Mouse (Mus musculus) neural tube, embryonic 13.5 days (tissue): ENCODE data around the gene Sptbn2. TPM values are rescaled to one million over a fixed set of nuclear protein-coding genes. Genes with fewer than 3 reads are reported as not detected.
"Not testable (repeated sequence)": the region's sequence is repeated elsewhere in the genome, so short reads cannot be mapped to it uniquely, and the experiment has no call there.

ENCODE experiments used
- ATAC-seq: fragments of 200-750 bp; cut with Nextera tagmentation; 2 replicates; pipeline ENCODE4 v1.8.0; 2017; ENCODE audit warnings: low read depth, mild to moderate bottlenecking, moderate TSS enrichment, moderate library complexity
- H3K27ac ChIP-seq: fragments of 300-500 bp; sonication (generic); replicated peaks from 2 replicates; pipeline ENCODE4 v1.5.1; 2015; ENCODE audit warnings: moderate library complexity, mild to moderate bottlenecking, inconsistent platforms
- H3K27me3 ChIP-seq: fragments of 300-500 bp; sonication (generic); 2 replicates; pipeline ENCODE4 v1.6.1; 2015; ENCODE audit warnings: mild to moderate bottlenecking, inconsistent platforms
- H3K36me3 ChIP-seq: fragments of 300-500 bp; sonication (generic); 2 replicates; pipeline ENCODE4 v1.6.1; 2015; ENCODE audit warnings: mild to moderate bottlenecking, inconsistent platforms
- H3K4me1 ChIP-seq: fragments of 300-500 bp; sonication (generic); replicated peaks from 2 replicates; pipeline ENCODE4 v1.6.1; 2015; ENCODE audit warnings: inconsistent platforms
- H3K4me2 ChIP-seq: fragments of 300-500 bp; sonication (generic); 2 replicates; pipeline ENCODE4 v1.6.1; 2015; ENCODE audit warnings: inconsistent platforms, mild to moderate bottlenecking, moderate library complexity
- H3K4me3 ChIP-seq: fragments of 300-500 bp; sonication (generic); 2 replicates; pipeline ENCODE4 v1.5.1; 2015; ENCODE audit warnings: mild to moderate bottlenecking, inconsistent platforms
- H3K9ac ChIP-seq: fragments of 300-500 bp; sonication (generic); 2 replicates; pipeline ENCODE4 v1.6.1; 2015; ENCODE audit warnings: moderate library complexity, mild to moderate bottlenecking, inconsistent platforms
- H3K9me3 ChIP-seq: fragments of 300-500 bp; sonication (generic); 2 replicates; pipeline ENCODE4 v1.6.1; 2016; ENCODE audit warnings: inconsistent platforms
- WGBS: fragments of 180-500 bp; shearing (Covaris S2); methylation state at CpG from one replicate; pipeline ENCODE4 v1.1.7; 2015; 5-methylcytosine and 5-hydroxymethylcytosine counted together
- polyA plus RNA-seq: library from polyadenylated mRNA; unstranded; fragments of >200 nt; fragmentation: Nextera tagmentation; extraction: Ambion mirVana; gene quantifications from 2 replicates; pipeline ENCODE4 v1.2.1, GENCODE M21; 2015

The Sptbn2 gene
- polyA plus RNA-seq, 1 experiment from 2014 or later: 30.4 TPM

DNA sequence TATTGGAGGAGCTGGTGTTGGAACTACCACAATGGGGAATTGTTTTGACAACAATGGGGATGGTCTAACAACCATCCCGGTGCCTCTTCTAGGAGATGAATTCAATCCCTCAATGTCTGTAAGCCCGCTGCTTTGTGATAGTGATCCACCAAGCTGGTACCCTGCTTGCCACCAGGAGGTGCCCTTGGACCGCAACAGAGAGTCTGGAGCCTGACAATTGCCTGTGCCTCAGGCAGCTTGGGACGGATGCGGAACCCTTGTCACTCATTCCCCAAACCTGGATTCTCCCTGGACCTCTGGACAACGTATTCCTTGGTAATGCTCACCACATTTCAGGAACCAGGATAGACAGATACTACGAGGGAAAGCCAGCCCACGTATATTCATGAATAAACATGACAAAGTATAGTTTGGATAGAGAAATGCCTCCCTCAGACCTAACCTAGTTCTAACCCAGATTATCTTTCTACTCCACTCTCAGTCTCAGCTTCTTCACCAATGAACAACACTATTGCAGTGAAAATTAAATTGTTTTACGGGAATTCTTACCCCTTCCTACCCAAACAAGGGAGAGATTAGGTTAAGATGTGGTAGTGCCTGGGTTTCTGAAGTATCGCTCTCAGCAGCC is 44.7 kb downstream of the Sptbn2 start:
- Histone ChIP-seq H3K9me3 (no peaks in the 10 kb centered on the region), H3K27ac (peak overlapping the region; percentile 98), H3K4me3 (peak overlapping the region; percentile 56), H3K27me3 (no peaks in the 10 kb centered on the region), H3K4me2 (peak overlapping the region; percentile 98), H3K4me1 (peaks cover 32% of the 10 kb centered on the region), H3K9ac (peak overlapping the region; percentile 87), H3K36me3 (peaks cover 33% of the 10 kb centered on the region)
- WGBS: under 1% methylated on average over 10 of the region's 10 CpGs
- peak; percentile 86 for ATAC-seq

DNA sequence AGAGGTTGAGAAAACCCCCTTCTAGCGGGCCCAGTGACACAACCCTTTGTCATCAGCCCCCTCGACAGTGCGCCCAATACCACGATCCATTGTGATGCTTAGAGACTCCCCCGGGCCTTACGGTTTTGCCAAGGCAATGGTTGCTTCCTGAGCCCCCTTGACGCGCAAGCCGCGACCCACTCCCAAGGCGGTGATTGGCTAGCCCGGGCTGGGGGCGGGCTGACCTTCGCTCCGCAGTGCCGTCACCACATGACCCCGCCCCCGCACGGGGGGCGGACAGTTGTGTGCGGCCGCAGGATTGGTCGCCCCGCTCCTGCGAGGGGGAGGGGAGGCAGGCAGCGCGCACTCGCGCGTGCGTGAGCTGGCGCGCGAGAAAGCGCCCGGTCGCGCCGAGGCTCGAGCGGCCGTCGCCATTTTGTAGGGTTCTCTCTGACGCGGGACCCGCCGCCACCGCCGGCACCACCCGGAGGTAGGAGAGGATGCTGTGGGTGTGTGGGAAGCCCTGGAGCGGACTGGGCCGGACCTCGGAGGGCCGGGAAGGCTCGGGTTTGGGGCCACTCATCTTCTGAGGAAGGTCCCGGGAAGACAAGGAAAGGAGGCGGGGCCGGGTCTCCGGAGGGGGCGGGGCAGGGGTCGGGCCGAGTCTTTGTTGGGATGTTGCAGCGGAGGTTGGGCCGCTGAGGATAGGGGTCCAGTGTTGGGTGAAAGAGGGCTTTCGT is 45.4 kb downstream of the Sptbn2 start, which contains the start of gene Rbm4b:
Gene Rbm4b (plus strand): TSS at position 305 of the 719 bp plus-strand sequence.
- Histone ChIP-seq H3K27me3 (no peaks in the 10 kb centered on the region), H3K4me1 (peaks cover 38% of the 10 kb centered on the region), H3K9me3 (no peaks in the 10 kb centered on the region), H3K4me2 (peak within 1 kb of the TSS; percentile 98), H3K36me3 (peaks cover 33% of the 10 kb centered on the region), H3K27ac (peak within 1 kb of the TSS; percentile 98), H3K4me3 (peak within 1 kb of the TSS; percentile 56), H3K9ac (peak within 1 kb of the TSS; percentile 87)
- ATAC-seq: peak; percentile 95
- WGBS: under 1% methylated on average over 65 of the region's 65 CpGs

DNA sequence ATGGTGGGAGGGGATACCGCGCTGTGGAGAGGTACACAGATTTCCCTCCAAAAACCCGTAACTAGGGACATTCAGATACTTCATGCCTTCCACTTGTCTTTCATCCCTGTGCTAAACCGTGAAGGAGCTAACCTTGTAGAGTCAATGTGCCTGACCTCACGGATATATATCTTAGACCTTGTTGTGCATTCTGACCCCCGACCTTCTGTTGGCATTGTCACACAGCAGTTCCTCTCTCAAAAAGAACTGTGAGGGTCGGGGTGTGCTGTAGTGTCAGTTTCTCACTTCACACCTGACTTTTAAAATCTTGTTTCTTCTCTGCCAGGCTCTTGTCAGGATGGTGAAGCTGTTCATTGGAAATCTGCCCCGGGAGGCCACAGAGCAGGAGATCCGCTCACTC is 46.0 kb downstream of the Sptbn2 start:
- Histone ChIP-seq H3K36me3 (peaks cover 33% of the 10 kb centered on the region), H3K4me1 (peaks cover 44% of the 10 kb centered on the region), H3K4me3 (peak overlapping the region; percentile 56), H3K9ac (peak overlapping the region; percentile 87), H3K4me2 (peak overlapping the region; percentile 98), H3K27ac (peak overlapping the region; percentile 98), H3K9me3 (no peaks in the 10 kb centered on the region), H3K27me3 (no peaks in the 10 kb centered on the region)
- no peak for ATAC-seq
- 3% methylated on average over 9 of the region's 9 CpGs for WGBS

DNA sequence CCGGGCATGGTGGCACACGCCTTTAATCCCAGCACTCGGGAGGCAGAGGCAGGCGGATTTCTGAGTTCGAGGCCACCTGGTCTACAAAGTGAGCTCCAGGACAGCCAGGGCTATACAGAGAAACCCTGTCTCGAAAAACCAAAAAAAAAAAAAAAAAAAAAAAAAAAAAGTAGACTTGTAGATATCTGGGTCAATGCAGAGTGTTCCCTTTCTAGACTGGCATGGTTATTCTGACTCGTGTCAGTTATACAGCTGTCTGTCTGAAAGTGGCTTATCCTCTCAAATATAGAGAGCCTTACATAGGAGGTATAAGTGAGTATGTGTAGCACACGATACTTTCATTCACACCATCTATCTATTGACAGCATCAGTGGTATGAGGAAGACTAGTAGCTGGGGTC is 49.6 kb downstream of the Sptbn2 start:
- not testable (repeated sequence) for H3K27me3 ChIP-seq, H3K9me3 ChIP-seq, H3K27ac ChIP-seq, ATAC-seq
- H3K4me2 ChIP-seq: peak overlapping the region; percentile 98
- WGBS: 95% methylated on average over 8 of the region's 8 CpGs
- 0 out of 2 replicates have a peak overlapping the region, but pooled peaks have one; percentile 6 for H3K9ac ChIP-seq
- peak overlapping the region; percentile 0; the same call in 1 of the 2 replicates for H3K4me3 ChIP-seq
- peaks cover 56% of the 10 kb centered on the region for H3K36me3 ChIP-seq
- peaks cover 76% of the 10 kb centered on the region for H3K4me1 ChIP-seq

DNA sequence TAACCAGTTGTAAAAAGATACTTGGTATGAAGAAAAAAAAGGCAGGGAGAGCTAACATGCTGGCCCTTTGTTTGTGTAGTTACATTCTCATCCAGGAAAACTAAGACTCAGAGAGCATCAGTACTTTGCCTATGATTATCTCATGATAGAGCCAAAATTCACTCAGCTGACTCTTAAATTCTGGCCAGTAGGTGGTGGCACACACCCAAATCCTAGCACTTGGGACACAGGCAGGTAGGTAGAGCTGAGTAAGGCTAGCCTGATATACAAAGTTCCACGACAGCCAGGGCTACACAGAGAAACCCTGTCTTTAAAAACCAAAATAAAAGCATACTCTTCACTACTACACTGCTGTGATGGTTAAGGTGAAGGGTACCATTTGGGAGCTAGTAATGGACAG is 51.9 kb downstream of the Sptbn2 start:
- H3K4me2 ChIP-seq: peak overlapping the region; percentile 5; the same call in 1 of the 2 replicates

DNA sequence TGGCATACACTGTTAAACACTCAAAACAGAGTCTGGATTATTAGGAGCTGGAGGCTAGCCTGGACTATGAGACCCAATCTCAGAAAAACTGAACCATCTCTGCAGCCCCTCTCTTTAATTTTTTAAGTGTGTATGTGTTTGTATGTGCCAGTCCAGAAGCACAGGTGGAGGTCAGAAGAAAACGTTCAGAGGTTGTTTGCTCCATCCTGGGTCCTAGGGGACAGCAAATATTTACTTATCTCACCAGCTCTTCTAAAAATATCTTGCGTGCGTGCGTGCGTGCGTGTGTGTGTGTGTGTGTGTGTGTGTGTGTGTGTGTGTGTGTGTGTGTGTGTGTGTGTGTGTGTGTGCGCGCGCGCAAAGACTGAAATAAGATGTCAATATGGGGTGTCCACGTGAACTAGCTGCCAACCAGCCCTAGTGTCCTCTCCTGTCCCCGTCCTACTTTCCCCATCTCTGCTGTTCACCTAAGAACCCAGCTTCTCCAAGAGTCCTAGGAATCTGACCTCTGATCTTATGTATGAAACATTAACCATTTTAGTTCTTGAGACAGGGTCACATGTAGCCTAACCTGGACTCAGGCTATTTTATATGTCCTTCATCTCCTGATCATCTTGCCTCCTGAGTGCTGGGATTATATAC is 56.7 kb downstream of the Sptbn2 start:
- Histone ChIP-seq H3K4me1 (peaks cover 25% of the 10 kb centered on the region), H3K36me3 (peaks cover 89% of the 10 kb centered on the region), H3K4me2 (no peak overlapping the region), H3K9me3 (no peaks in the 10 kb centered on the region), H3K27me3 (no peaks in the 10 kb centered on the region), H3K9ac (no peak overlapping the region), H3K4me3 (no peak overlapping the region), H3K27ac (no peak overlapping the region)
- WGBS: 95% methylated on average over 12 of the region's 12 CpGs
- no peak for ATAC-seq

More for the DNA sequence above, 51.9 kb downstream of the Sptbn2 start:
- no peaks in the 10 kb centered on the region for H3K9me3 ChIP-seq
- ATAC-seq: no peak
- 65% methylated on average over 1 of the region's 1 CpGs for whole genome bisulfite sequencing
- no peak overlapping the region for H3K27ac ChIP-seq
- no peaks in the 10 kb centered on the region for H3K27me3 ChIP-seq
- peaks cover 78% of the 10 kb centered on the region for H3K36me3 ChIP-seq
- H3K4me1 ChIP-seq: peaks cover 71% of the 10 kb centered on the region
- no peak overlapping the region for H3K4me3 ChIP-seq
- no peak overlapping the region for H3K9ac ChIP-seq

DNA sequence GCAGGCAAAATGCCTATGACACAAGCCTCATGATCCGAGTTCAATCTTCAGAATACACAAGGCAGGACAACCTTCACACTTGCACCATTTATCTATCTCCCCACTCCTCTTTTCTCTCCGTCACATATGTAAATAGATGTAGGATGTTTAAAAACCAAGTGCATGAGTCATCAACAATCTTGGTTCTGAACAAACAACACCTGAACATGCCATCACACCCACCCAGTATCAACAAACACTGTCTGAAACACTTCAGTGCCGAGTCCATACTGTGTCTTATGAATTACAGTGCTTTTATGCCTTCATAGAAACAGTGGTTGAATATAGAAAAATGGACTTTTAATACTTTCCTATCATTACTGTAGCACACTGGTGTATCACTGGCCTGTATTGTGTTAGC is 61.8 kb downstream of the Sptbn2 start:
- no peaks in the 10 kb centered on the region for H3K27me3 ChIP-seq
- no peaks in the 10 kb centered on the region for H3K4me1 ChIP-seq
- WGBS: 88% methylated on average over 3 of the region's 3 CpGs
- H3K36me3 ChIP-seq: peaks cover 81% of the 10 kb centered on the region
- H3K27ac ChIP-seq: no peak overlapping the region
- no peak for ATAC-seq
- H3K4me2 ChIP-seq: no peak overlapping the region
- H3K9ac ChIP-seq: no peak overlapping the region
- H3K9me3 ChIP-seq: no peaks in the 10 kb centered on the region
- H3K4me3 ChIP-seq: no peak overlapping the region

DNA sequence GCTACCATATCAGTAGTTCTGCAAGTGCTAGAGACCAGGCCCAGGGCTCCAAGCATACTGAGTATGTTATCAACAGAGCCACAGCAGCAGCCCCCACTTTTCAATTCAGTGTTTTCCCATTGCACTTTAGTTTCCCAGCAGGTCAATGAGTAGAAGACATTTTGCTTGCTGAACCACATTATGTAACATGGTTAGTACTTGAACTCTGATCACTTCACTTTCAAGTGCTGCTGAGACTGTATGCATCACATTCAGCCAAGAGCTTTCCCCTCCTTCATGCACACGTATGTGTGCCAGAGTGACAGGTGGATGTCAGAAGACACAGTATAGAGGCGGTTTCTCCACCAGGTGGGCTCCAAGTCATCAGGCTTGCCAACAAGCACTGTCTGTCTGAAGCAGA is 71.9 kb downstream of the Sptbn2 start:
- Histone ChIP-seq H3K4me1 (peaks cover 27% of the 10 kb centered on the region), H3K9ac (no peak overlapping the region), H3K4me3 (no peak overlapping the region), H3K27me3 (no peaks in the 10 kb centered on the region), H3K4me2 (no peak overlapping the region), H3K27ac (no peak overlapping the region), H3K36me3 (peaks cover 75% of the 10 kb centered on the region), H3K9me3 (no peaks in the 10 kb centered on the region)
- WGBS: 97% methylated on average over 2 of the region's 2 CpGs
- no peak for ATAC-seq

DNA sequence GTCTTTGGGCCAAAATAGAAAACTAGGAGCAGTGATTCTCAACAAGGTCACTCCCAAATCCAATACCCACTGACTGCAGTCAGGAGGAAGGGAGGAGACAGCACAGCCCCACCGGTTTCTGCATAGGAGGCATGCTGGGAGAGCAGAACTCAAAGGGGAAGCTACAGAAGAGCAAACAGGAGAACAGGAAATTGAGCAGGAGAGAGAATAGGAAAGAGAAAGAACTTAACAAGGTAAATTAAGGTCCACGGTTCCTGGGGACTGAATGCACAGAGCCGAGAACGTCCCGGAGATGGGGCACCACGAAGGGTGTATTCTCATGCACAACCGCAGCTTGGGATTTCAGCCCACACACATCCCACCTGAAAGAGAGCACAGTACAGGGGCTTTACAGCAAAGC is 74.2 kb downstream of the Sptbn2 start:
- WGBS: 81% methylated on average over 7 of the region's 7 CpGs
- no peak for ATAC-seq
- H3K4me3 ChIP-seq: no peak overlapping the region
- H3K4me1 ChIP-seq: peaks cover 50% of the 10 kb centered on the region
- no peak overlapping the region for H3K27ac ChIP-seq
- H3K9ac ChIP-seq: no peak overlapping the region
- H3K27me3 ChIP-seq: no peaks in the 10 kb centered on the region
- peaks cover 74% of the 10 kb centered on the region for H3K36me3 ChIP-seq
- H3K4me2 ChIP-seq: no peak overlapping the region
- H3K9me3 ChIP-seq: no peaks in the 10 kb centered on the region

DNA sequence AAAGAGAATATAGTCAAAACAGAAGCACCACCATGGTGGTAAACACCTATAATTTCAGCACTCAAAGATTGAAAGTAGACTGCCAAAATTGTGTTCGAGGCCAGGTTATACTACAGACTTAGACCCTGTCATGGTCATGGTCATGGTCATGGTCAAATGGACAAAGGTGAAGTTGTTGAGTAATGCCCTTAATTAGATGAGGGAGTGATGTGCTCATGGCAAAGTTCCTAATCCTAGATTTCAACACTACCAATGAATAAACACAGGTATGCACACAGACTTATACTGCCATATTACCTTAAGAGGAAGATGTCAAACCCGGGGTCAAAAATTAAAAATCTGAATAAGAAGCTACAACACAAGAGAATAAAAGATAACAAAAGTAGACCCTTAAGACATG is 75.3 kb downstream of the Sptbn2 start:
- Histone ChIP-seq H3K4me1 (peaks cover 61% of the 10 kb centered on the region), H3K27ac (no peak overlapping the region), H3K4me2 (no peak overlapping the region), H3K9me3 (no peaks in the 10 kb centered on the region), H3K36me3 (peaks cover 78% of the 10 kb centered on the region), H3K4me3 (no peak overlapping the region), H3K27me3 (no peaks in the 10 kb centered on the region), H3K9ac (no peak overlapping the region)
- 95% methylated on average over 2 of the region's 2 CpGs for WGBS
- ATAC-seq: no peak

DNA sequence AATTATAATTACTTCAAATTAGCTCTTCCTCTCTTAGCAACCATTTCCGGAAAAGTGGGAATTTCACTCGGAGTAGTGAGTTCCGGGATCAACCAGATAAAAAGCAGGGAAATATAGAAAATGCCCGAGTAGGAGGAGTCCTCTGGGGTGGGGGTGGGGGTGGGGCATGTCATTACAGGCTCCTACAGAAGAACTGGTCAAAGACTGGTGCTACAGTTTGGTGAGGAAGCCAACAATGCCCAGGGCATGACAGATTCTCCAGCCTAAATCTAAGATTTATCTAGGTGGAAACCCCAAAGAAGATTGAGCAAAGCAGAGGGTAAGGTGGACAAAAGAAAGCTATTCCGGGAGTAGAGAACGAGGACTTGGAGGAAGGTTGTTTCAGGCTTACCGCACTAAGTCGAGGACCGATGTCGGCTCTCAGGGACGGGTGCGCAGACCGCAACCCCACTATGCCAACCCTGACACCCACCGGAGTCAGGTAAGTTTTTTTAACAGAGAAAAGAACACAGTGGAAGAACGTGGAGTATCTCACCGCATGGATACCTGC is 82.4 kb downstream of the Sptbn2 start:
- Histone ChIP-seq H3K27me3 (no peaks in the 10 kb centered on the region), H3K4me1 (peaks cover 53% of the 10 kb centered on the region), H3K4me3 (peak overlapping the region; percentile 78), H3K27ac (peak overlapping the region; percentile 78), H3K9ac (peak overlapping the region; percentile 85), H3K36me3 (peaks cover 38% of the 10 kb centered on the region), H3K9me3 (no peaks in the 10 kb centered on the region), H3K4me2 (peak overlapping the region; percentile 92)
- WGBS: 6% methylated on average over 16 of the region's 16 CpGs
- ATAC-seq: peak; percentile 63
